Mouse (Mus musculus) v-Abl transformed pro-B cells (cell line): ENCODE results near the gene Fsip1.
"Not testable (repeated sequence)": the region's sequence is repeated elsewhere in the genome, so short reads cannot be mapped to it uniquely, and the experiment has no call there.

Experiments
- in situ Hi-C, 2 experiments: fragments of 400-800 bp; cut with MboI; formaldehyde crosslinking; loops; one replicate each; pipeline ENCODE4 v1.15.1; 2025; ENCODE audit not compliant: unreplicated experiment in 2 of 2

Fsip1 gene

DNA sequence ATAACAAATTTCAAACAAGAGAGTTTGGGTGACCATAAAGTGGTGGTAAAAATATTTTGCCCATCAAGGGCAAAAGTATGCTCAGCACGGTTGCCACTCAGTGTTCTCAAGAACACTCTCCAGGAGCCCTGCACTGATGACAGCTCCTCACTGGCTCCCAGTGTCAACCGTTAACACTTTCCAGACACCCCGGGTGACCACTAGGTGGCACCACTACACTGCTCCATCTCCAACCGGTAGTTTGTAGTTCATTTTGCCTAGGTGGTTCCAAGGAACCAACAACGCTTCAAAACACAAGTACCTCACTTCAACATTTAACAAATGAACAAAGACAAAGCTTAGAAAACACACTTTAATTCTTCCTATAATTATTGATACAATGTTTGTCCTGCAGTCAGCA, 56.9 kb downstream of the Fsip1 start:
- in situ Hi-C loops = loop anchor here (5.0 kb wide), 2 partner anchors 142 to 682 kb away; no protein-coding TSS in a partner anchor

DNA sequence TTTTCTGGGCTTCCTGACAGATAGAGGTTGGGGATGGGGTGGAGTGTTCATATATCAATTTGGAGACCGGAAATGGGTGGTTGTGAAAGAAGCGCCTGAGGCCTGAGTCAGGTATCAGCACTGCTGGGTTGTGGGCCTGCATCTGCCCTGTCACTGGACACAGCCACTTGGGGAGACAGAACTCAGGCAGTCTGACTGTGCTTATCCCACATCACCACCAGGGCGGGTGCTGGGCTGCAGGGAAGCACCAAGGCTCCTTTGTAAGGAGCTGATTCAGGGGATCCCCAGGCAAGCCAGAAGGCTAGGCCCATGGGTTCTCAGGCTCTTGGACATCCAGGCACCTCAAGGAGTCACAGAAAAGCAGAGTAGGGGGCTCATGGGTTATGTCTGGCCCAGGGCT, 59.8 kb downstream of the Fsip1 start:
- in situ Hi-C loops = loop anchor here (5.0 kb wide), 2 partner anchors 145 to 685 kb away; no protein-coding TSS in a partner anchor

DNA sequence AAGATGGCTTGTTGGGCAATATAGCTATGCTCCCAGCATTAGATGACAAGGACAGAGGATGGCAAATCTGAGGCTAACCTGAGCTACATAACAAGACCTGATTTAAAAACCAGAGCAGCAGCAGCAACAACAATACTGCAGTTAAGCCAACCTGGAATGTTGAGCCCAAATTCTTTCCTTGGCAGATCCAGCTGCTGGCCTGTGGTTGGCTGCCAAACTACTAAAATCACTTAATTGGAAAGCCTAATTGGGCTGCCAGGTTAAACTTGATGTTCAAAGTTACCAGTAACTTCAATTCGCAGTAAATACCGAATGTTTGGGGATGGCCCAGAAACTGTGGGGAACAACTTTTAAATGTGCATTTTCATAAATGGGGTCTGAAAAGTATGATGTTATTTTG, 74.6 kb downstream of the Fsip1 start:
- in situ Hi-C loops = no loop called here

DNA sequence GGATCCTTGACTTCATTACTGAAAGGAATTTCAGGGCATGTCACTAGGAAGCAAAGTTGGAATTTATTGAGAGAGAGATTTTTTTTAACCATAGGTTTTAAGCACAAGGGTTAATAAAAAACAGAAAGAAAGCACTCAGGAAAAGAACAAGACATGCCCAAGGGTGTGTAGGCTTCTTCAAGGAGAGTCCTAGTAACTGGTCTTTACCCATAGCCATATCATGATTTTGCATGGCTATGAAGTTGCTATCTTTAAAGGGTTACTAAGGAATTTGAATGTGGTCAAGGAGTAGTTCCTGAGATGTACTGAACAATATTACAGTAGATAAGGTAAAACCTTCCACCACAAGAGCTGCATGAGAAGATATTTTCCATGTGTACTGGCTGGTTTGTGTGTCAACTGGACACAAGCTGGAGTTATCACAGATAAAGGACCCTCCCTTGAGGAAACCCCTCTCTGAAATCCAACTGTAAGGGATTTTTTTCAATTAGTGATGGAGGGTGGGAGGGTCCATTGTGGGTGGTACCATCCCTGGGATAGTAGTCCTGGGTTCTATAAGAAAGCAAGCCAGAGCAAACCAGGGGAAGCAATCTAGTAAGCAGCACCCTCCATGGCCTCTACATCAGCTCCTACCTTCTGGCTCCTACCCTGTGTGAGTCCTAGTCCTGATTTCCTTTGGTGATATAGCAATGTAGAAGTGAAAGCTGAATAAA, 76.7 kb downstream of the Fsip1 start:
- in situ Hi-C loops = no loop called here

DNA sequence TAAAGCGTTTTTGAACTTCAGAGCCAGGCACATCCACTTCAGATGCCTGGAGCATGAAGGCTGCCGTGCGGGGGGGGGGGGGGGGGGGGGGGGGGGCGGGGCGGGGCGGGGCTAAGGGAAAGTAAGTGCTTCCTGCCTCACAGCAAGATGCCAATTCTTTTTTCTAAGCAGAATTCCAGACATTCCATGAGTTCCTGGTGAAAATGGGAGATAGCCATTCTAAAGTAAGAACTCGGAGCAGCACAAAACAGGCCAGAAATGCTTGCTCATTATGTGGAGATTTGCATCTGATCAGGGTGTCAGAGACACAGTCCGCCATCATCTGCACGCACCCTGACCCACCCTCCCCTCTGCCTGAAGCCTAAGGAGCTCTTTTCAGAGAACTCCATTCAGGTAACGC, 77.3 kb downstream of the Fsip1 start:
- in situ Hi-C loops = no loop called here

DNA sequence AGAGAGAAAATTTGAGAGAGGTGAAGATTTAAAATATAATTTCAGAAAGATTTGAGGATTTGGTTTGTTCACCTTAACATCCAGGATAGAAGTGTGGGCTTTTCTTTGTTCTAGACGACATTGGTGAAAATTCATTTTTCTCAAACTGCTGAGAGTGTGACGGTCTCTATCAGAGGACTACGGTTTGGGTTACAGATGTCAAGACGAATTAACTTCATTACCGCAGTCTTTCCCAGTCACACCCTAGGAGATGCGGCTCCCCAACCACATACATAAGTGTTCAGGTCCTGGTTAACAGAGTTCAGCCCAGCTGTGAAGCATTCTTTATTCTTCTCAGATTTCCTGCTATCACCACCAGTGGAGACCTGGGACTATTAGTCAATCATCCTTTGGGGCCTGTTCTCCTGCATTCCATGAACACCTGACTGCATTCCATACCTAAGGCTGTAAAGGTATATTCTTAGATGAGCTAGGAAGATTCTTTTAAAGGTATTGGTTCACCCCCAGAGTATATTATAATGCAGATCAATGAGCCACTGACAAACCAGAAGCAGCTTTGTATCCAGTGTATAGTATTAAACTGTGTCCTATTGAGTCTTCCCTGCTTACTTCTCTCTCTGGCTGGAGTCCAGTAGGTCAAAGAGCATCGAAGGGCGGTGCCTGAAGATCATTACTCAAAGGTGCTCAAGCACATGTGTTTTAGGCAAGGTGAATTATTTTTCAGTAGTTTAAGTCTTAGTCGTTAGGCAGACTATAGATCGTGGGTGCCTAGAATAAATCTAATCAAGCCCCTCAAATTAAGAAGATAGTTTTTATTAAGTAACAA, 82.0 kb downstream of the Fsip1 start:
- in situ Hi-C loops = no loop called here

DNA sequence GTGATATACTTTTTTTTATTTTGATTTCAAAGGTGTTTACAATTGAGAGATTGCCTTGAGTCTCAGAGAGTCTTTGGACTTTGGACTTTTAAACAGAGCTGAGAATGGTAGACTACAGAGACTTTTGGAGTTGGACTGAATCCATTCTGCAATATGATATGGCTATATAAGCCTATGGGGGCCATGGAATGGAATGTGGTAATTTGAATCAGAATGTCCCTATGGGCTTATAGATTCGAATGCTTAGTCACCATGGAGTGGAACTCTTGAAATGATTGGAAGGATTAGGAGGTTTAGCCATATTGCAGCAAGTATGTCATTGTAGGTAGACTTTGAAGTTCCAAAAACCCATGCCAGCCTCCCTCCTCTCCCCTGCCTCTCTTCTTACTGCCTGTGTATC, 88.5 kb downstream of the Fsip1 start:
- in situ Hi-C loops = no loop called here

DNA sequence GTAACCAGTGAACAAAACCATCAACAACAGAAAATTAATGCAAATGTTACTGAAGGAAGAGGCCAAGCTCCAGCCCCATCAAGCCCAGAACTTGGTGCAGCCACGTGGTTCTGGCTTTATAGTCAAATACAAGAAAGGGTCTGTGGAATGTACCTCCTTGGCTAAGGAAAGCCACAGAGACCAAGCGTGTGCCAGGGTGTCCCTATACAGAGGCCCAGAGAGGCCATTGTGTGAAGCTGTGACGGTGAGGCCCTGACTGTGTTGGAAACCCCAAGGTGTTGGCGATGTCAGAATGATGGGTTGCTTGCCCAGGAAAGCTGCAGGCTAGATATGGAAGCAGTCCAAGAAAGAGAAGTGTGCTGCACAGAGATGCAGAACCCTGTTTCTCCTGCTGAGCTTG, 89.0 kb downstream of the Fsip1 start:
- in situ Hi-C loops = no loop called here

DNA sequence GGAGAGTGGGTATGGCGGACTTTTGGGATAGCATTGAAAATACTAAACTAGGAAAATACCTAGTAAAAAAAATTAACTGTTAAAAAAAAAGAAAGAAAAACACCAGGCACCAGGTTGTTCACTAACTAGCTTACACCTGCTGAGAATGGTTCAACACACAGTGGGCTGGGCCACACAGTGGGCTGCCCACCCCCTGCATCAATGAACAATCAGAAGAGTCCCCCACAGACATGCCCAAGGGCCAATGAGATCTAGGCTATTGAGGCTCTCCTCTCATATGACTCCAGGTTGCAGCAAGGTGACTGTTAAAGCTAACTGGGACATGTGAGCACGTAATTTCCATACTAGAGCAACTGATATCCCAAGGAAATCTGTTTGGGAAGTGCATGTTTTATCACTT, 91.1 kb downstream of the Fsip1 start:
- in situ Hi-C loops = no loop called here

DNA sequence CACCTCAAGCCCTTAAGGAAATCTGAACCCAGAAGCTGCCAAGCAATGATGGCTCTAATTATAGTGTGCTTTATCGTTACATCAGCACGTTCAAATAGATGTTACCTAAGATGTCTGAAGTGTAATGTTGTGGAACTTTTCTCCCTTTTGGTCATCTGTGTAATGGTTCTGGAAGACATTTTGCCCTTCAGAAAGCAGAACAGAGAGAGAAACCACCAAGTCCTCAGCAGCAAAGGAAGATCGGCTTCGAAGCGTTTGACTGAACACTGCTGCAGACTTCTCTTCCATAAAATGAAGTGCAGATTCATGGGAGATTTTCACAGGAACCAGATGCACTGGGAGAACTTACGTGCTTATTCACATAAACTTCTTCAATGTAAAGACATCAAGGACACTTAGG, 92.6 kb downstream of the Fsip1 start:
- in situ Hi-C loops = no loop called here

DNA sequence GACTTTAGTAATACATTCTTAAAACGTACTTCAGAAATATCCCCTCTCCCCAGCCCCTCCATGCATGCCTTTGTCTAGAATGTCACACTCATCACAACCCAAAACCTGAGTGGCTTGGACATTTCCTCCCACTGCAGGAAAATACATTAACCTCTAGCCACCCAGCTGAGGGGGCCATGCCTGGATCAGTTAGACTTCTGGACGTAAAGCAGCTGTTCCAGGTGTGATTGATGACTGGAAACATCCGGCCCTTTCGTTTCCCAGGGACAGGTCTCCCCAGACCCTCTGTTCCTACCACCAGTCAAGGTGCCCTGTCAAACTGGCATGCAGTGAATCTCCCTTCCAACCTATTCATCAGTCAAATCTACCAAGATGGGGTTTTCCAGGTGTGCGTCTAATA, 94.3 kb downstream of the Fsip1 start:
- in situ Hi-C loops = no loop called here

DNA sequence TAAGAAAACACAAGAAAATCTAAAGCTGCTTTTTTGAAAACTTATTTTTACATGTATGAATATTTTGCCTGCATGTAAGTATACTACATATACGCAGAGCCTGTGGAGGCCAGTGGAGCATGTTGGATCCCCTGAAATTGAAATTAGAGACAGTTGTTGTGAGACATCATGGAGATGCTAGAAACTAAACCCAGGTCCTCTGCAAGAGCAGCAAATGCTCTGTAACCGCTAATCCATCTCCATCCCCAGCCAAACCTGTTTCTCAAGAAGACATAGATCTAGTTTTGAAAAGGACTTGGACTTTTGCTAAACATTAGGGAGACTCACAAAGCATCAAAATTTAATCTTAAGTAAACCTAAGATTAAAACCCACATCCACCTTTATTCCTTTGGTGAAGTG, 95.8 kb downstream of the Fsip1 start:
- in situ Hi-C loops = no loop called here

DNA sequence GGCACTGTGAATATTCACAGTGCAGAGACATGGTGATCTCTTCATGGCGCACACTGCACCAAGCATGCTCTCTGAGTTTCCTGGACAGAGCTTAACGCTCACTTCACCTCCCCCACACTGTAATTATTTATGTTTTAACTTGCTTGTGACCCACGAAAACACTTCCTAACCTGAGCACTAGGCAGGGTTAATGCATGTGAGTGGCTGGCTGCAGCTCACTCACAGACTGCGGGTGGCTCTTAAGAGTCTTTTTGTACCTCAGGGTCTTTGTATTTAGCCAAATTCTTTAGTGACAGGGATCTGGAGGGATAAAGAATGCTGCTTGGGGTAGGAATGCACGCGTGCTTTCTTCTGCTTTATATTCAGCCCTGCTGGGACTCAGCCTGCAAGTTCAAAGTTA, 96.2 kb downstream of the Fsip1 start:
- in situ Hi-C loops = no loop called here

DNA sequence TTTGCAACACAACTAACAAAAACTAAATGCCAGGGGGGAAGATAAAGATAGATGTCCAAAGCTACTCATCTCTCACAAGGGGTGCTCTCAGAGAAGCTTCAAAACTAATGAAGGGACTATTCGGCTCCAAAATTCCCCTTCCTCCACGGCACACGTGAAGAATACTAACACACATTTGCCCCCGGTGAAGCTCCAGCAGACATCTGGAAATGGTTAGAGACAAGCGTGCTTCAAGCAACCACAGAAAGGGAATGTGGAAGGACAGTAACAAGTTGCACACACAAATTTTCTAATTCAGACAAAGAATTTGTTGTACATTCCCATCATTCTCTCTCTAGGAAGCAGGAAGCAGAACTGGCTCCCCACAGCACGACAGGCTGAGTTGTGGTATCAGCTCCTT, 97.6 kb downstream of the Fsip1 start:
- in situ Hi-C loops = no loop called here

DNA sequence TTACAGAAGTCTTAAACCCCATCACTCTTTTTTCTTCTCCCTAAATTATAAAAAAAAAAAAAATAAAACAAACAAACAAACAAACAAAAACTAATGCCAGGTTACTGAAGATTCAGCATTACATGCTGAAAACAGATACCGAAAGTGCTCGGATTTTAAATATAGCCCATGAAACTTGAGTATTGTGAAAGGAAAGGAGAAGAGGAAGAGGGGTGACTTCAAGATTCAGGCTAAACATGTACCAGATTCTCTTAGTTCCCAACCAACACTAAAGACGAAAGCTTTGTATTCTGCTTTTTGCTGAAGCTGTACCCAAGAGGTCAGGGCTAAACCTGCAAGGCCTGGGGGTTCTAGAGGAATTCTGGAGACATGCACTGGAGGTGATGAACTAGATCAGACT, 98.7 kb downstream of the Fsip1 start:
- in situ Hi-C loops = no loop called here

DNA sequence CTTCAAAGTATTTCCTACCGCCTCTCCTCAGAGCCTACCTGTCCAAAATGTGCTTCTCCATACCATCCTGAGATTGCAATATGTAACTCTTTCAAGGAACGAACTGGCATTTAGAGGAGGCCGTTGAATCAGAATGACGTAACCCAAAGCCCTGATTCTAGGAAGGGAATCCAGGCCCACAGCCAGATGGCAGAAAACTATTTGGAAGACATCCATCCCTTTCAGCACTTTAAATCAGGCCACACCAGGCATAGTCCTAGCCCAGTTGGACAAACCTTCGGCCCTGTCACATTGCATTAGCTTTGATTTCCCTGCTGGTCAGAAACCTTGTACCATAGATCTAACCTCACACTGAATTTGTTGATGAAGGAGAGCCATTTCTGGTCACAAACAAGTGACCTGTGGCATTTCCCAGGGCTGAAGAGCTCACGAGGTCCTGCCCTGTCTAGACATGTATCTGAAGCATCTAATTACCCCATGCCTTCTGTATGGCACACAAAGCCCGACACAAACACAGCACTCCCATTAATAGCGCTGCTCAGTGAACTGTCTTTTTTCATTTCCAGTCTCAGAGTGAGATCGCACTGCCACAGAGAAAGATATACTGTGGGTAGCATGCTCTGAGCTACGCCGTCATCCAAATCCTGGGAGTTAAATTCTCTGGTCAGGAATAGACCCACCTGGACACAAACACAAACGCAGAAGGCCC, 106.8 kb downstream of the Fsip1 start:
- in situ Hi-C loops = no loop called here

DNA sequence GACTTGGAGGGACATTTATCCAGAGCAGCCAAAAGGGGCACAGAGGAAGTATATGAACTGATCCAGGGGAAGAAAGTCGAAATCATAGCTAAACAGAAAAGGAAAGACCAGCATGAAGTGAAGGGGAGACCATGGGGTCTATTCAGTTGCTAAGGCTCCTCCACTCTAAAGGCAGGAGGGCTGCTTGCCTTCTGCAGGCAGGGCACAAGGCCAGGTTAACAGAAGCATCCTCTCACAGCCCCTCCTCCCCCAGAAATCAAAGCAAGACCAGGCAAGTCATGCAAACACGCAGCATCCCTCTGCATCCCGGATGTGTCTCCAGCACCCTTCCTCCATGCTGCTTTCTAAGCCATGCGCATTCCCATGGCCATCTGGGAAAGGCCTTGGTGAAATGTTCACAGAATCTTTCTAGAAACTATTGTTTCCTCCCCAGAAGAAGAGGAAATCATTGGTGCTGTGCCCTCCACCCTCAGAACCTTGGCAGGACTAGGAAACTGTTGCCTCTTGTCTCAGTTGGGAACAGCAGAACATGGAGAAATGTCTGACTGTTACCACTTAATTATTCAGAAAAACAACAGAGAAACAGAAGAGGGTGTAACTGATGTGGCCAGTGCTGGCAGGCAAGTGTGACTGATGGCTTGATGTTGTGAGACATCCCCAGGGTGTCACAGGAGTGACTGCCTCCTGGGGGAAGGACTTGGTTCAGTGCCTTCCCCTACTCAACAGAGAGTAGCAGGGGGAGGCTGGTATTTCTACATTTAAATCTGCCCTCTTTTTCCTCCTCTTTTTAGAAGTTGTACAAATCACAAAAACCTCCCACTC, 108.2 kb downstream of the Fsip1 start:
- in situ Hi-C loops = no loop called here

DNA sequence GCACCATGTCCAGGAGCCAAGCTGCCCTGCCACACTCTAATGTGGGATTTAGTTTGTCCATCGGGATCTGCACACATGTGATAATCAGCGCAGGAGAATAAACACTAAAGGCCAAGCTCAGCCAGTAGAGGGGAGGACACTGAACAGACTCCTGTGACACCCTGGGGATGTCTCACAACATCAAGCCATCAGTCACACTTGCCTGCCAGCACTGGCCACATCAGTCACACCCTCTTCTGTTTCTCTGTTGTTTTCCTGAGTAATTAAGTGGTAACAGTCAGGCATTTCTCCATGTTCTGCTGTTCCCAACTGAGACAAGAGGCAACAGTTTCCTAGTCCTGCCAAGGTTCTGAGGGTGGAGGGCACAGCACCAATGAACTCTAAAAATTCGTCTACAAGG, 109.0 kb downstream of the Fsip1 start:
- in situ Hi-C loops = not testable (repeated sequence)

DNA sequence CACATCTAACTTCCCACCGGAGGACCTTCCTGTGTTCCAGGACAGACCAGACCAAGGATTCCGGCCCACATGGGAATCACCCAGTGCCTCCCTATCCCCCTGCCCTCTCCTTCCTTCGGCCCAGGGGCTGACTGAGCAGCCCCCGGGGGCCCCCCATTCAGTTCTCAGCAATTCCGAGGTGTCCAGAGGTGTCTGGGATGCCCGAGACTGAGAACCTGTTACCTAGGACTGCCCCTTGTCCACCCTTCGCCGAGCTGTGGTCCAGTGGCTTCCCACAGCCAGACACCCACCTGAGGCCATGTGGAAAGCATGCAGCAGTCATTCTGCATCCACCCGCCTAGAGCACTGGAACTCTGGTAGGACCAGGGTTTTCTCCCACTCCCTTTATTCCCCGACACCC, 115.1 kb downstream of the Fsip1 start:
- in situ Hi-C loops = no loop called here

DNA sequence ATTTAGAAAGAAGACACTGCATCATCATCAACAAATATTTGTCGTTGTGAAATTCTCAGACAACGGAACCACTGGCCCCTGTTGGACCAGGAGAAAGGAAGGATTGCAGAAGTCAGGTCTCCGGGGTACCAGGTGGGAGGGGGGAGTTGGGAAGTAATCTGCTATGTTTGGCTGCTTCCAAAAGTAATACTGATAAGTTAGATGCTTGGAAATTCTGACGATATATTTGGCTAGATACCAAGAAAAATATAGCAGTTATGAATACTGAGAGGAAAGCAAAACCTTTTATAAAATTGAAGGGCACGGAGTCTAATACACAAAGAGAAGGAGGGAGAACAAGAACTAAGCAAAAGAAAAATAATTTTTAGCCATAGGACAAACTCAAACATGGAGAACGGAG, 117.5 kb downstream of the Fsip1 start:
- in situ Hi-C loops = no loop called here

DNA sequence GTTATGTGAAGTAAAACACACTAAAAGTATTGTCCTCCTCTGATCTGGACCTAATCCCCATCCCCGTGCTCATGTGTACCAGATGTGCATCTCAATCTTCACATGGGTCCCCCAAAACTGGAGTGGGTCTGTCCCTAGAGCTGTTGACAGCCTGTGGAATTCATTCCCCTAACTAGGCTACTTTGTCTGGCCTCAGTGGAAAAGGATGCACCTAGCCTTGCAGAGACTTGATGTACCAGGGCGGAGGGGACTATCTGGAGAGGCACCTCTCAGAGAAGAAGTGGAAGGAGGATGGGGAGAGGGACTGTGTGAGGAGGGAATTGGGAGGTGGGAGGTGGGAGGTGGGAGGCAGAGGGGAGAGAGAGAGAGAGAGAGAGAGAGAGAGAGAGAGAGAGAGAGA, 119.0 kb downstream of the Fsip1 start:
- in situ Hi-C loops = no loop called here
